Mouse (Mus musculus) CD4-positive naive resting alpha-beta T cell, adult 76 days (primary cell): ENCODE results near the gene Fam92b. TPM values are rescaled to one million over a fixed set of nuclear protein-coding genes. Genes with fewer than 3 reads are reported as not detected.

Experiments used
- total RNA-seq: library from RNA; stranded (reverse); gene quantifications from one replicate; pipeline ENCODE4 v1.2.4, GENCODE M21; 2023

Gene Fam92b
- total RNA-seq = not detected

DNA sequence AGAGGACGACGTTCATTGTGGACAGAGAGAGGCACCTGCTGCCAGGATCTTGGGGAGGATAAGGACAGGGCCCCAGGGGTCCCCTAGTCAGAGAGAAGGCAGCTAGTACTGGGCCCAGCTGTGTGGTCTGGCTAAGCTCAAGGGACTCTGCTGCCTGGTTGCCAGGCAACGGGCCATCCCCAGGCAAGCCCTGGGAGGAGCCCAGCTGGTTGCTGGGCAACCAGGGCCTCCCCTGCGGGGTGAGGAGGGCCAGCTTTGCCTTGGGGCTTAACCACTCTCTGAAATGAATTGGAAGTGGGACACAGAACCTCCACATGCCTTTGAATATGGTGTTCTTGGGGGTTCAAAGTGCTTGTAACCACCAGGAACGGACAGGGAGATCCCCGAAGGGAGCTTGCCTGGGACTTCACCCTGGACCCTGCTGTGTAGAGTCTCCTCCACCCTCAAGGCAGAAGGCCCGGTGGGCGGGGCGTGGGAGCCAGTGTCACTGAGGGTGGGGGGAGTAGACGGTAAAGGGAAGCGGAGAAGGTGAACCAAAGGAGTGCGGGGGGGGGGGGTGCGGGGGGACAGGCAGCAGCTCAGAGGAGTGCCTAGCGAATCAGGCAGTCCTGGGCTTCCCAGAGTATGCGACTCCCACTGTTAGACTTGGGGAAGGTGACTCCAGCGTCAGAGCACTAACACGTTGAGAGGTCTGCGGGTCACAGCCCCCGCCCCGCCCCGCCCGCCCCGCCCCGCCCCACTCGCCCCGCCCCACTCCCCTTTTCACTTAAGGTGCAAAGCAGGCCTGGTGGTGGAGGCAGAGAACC lies at the start of gene Fam92b:
Gene Fam92b (minus strand): TSS at position 149 of the 806 bp plus-strand sequence.

Other genes starting within 250 kb of the Fam92b start
- gene Crispld2, start 185.0 kb downstream of the Fam92b start, total RNA-seq = not detected
- gene Zdhhc7, start 76.0 kb downstream of the Fam92b start, total RNA-seq = 43.0 TPM
- gene 6430548M08Rik, start 63.3 kb downstream of the Fam92b start, total RNA-seq = 1.7 TPM
- gene Gse1, start 51.0 kb upstream of the Fam92b start, total RNA-seq = 55.2 TPM